In genomic region chr10:75451036-75451786, GRCm38 (mm10) we compare ENCODE assay signal across 9 mouse cellular contexts. TPM values are rescaled to one million over a fixed set of nuclear protein-coding genes. Genes with fewer than 3 reads are reported as not detected.
DNase-seq lines count a peak whose midpoint lies in the region; ATAC-seq and TF ChIP-seq lines count a peak whose summit lies in the region.
"Had no signal": no experiment of that assay in that cellular context is flagged by ENCODE, and none has a peak within 500 bp of the region (broad histone marks: within the 10 kb centered on the region; RNA-seq: fewer than 3 reads in every experiment).

No protein-coding gene starts in this region.

- intact Hi-C loops in left cerebral cortex, postnatal 36 days (cut with DNase I), result no loop called here

- no peaks in the 10 kb centered on the region for H3K36me3 ChIP-seq in hindbrain, embryonic 14.5 days (replicated peaks; ENCODE audit: control insufficient read depth, insufficient read depth)
- no peaks in the 10 kb centered on the region for H3K36me3 ChIP-seq in lung, embryonic 14.5 days (ENCODE audit: insufficient read depth)
- no peaks in the 10 kb centered on the region for H3K36me3 ChIP-seq in stomach, embryonic 14.5 days (ENCODE audit: control insufficient read depth, insufficient read depth, low read length)

- H3K4me2 ChIP-seq in hindbrain, embryonic 14.5 days (replicated peaks), result no peak overlapping the region
- 0 out of 2 replicates have a peak overlapping the region, but pooled peaks have one; percentile 25 for H3K4me2 ChIP-seq in lung, embryonic 14.5 days
- no peak overlapping the region for H3K4me2 ChIP-seq in stomach, embryonic 14.5 days (replicated peaks; ENCODE audit: low read depth, low read length)

- H3K27ac ChIP-seq in brown adipose tissue, adult 24 weeks (replicated peaks; ENCODE audit: low read depth, low read length), result peak overlapping the region; percentile 4; the same call in 1 of the 2 replicates
- H3K27ac ChIP-seq in hindbrain, embryonic 14.5 days, result 0 out of 2 replicates have a peak overlapping the region, but pooled peaks have one; percentile 40
- H3K27ac ChIP-seq in lung, embryonic 14.5 days (ENCODE audit: low read depth), result peak overlapping the region; percentile 75
- H3K27ac ChIP-seq in stomach, embryonic 14.5 days (ENCODE audit: low read length), result peak overlapping the region; percentile 12; the same call in 1 of the 2 replicates
- H3K27ac ChIP-seq: liver, embryonic 14.5 days had no signal

- H3K9ac ChIP-seq in hindbrain, embryonic 14.5 days, result no peak overlapping the region
- no peak overlapping the region for H3K9ac ChIP-seq in lung, embryonic 14.5 days
- H3K9ac ChIP-seq in stomach, embryonic 14.5 days (replicated peaks; ENCODE audit: low read depth, low read length), result no peak overlapping the region
- H3K9ac ChIP-seq: liver, embryonic 14.5 days had no signal

- peak; percentile 91 for DNase-seq in adipocyte (ENCODE audit: low spot score)
- DNase-seq in forelimb bud, embryonic 11.5 days (ENCODE audit: low read depth, low spot score), result peak; percentile 28
- DNase-seq in hindbrain, embryonic 14.5 days (ENCODE audit: low spot score), result peak; percentile 72
- DNase-seq in lung, embryonic 14.5 days, result peak; percentile 92
- DNase-seq in left cerebral cortex, postnatal 36 days (ENCODE audit: low spot score in 2 of 2), result no peak
- no peak for DNase-seq in urinary bladder, adult 18-20 months (ENCODE audit: low spot score in 2 of 2)

- TF ChIP-seq CTCF in lung, embryonic 14.5 days (IDR thresholded peaks at IDR 0.05; ENCODE audit: low read depth), result no peak

- no peak overlapping the region for H3K4me3 ChIP-seq in brown adipose tissue, adult 24 weeks (ENCODE audit: insufficient read depth, low read depth, low read length)
- H3K4me3 ChIP-seq in hindbrain, embryonic 14.5 days (replicated peaks; ENCODE audit: low read length), result no peak overlapping the region
- no peak overlapping the region for H3K4me3 ChIP-seq in lung, embryonic 14.5 days (ENCODE audit: low read depth, low read length)
- H3K4me3 ChIP-seq in stomach, embryonic 14.5 days (ENCODE audit: low read depth, low read length), result no peak overlapping the region

- H3K9me3 ChIP-seq in hindbrain, embryonic 14.5 days (ENCODE audit: control insufficient read depth, low read length), result no peaks in the 10 kb centered on the region
- H3K9me3 ChIP-seq in lung, embryonic 14.5 days (ENCODE audit: low read depth, low read length), result no peaks in the 10 kb centered on the region
- no peaks in the 10 kb centered on the region for H3K9me3 ChIP-seq in stomach, embryonic 14.5 days (ENCODE audit: control insufficient read depth, low read depth, low read length)

- H3K4me1 ChIP-seq in brown adipose tissue, adult 24 weeks (ENCODE audit: control insufficient read depth, insufficient read depth, insufficient read length, low read length), result peaks cover 15% of the 10 kb centered on the region
- no peaks in the 10 kb centered on the region; the same call in 1 of the 2 replicates for H3K4me1 ChIP-seq in hindbrain, embryonic 14.5 days (replicated peaks; ENCODE audit: control insufficient read depth, insufficient read depth, low read length)
- H3K4me1 ChIP-seq in lung, embryonic 14.5 days (ENCODE audit: insufficient read depth), result peaks cover 17% of the 10 kb centered on the region
- peaks cover 3% of the 10 kb centered on the region; the same call in 1 of the 2 replicates for H3K4me1 ChIP-seq in stomach, embryonic 14.5 days (ENCODE audit: control insufficient read depth, insufficient read depth, low read length)

- no peaks in the 10 kb centered on the region for H3K27me3 ChIP-seq in hindbrain, embryonic 14.5 days (ENCODE audit: control insufficient read depth, insufficient read depth, low read length)
- no peaks in the 10 kb centered on the region for H3K27me3 ChIP-seq in lung, embryonic 14.5 days (ENCODE audit: insufficient read depth, low read length)
- no peaks in the 10 kb centered on the region for H3K27me3 ChIP-seq in stomach, embryonic 14.5 days (ENCODE audit: control insufficient read depth, insufficient read depth, low read length)

- peak; percentile 70 for ATAC-seq in hindbrain, embryonic 14.5 days (ENCODE audit: low FRiP score)
- ATAC-seq in lung, embryonic 14.5 days (ENCODE audit: insufficient read depth), result peak; percentile 76
- ATAC-seq in stomach, embryonic 14.5 days (ENCODE audit: insufficient number of reproducible peaks, insufficient read depth, low FRiP score, low read depth), result peak; percentile 67; the same call in 1 of the 2 replicates

- WGBS in hindbrain, embryonic 14.5 days, result 39% methylated on average over 10 of the region's 10 CpGs
- WGBS in lung, embryonic 14.5 days, result 22% methylated on average over 10 of the region's 10 CpGs
- 52% methylated on average over 10 of the region's 10 CpGs for WGBS in stomach, embryonic 14.5 days

RNA-seq across cellular contexts. Expression of gene Upb1, which starts 50.3 kb away (rescaled TPM):
- polyA plus RNA-seq in brown adipose tissue, adult 24 weeks (2012; ENCODE audit: insufficient read depth, insufficient read length, missing spikeins), result 2.1 TPM in 1 of 2 replicates, not detected in the other
- 0.55 and 0.97 TPM in 2 replicates for polyA plus RNA-seq in hindbrain, embryonic 14.5 days (2014; fragmentation: Nextera tagmentation; extraction: Ambion mirVana)
- 0.17 and 0.76 TPM in 2 replicates for polyA plus RNA-seq in lung, embryonic 14.5 days (2014; fragmentation: Nextera tagmentation; extraction: Ambion mirVana)
- polyA plus RNA-seq in stomach, embryonic 14.5 days (2014; fragmentation: Nextera tagmentation; extraction: Ambion mirVana), result 0.95 and 2.5 TPM in 2 replicates
- total RNA-seq in left cerebral cortex, postnatal 36 days (2021), result under 1 TPM; 0.22 to 0.39 TPM

Comparison
In these comparisons a context has a peak if more than half of its experiments do, and no peak if none do; other contexts are left out.
1. DNase-seq: peak in adipocyte (single experiment), forelimb bud, embryonic 11.5 days (single experiment), hindbrain, embryonic 14.5 days (single experiment) and lung, embryonic 14.5 days (single experiment); none in left cerebral cortex, postnatal 36 days (0 of 2) and urinary bladder, adult 18-20 months (0 of 2).
2. H3K27ac ChIP-seq: peak in every context shown above with its lines; median percentile 75 in lung, embryonic 14.5 days; 40 in hindbrain, embryonic 14.5 days; 12 in stomach, embryonic 14.5 days; 4 in brown adipose tissue, adult 24 weeks.
3. Peak in every context shown above with its lines, with median percentiles within 50 percentile points of each other: ATAC-seq.